Mouse (Mus musculus) stomach, postnatal 0 days (tissue): ENCODE measurements around the gene Etv3.

ENCODE experiments used
- CTCF ChIP-seq: IDR thresholded peaks from 2 replicates; pipeline ENCODE4 v1.5.1; 2016; ENCODE audit warnings: antibody characterized with exemption, low read depth, mild to moderate bottlenecking, moderate library complexity
- EP300 ChIP-seq: optimal IDR thresholded peaks from 2 replicates; pipeline ENCODE3; 2016; ENCODE audit warnings: antibody characterized with exemption

GRCm38 (mm10) chr3:87542481-87543215, 17.4 kb downstream of the Etv3 start:
- TF ChIP-seq CTCF, result no peak
- TF ChIP-seq EP300, result no peak
